Mouse (Mus musculus) testis, postnatal 14 days (tissue): Measurements from ENCODE around the gene Tsen2.
A peak's percentile ranks its signal among the peaks of the same experiment; 100 is the strongest.

Experiments
- DNase-seq: peaks from one replicate; pipeline ENCODE4 v3.0.0; 2021; ENCODE audit warnings: low spot score

Tsen2 gene

GRCm38 (mm10) chr6:115601715-115602523 lies 57.5 kb downstream of the Tsen2 start, which contains the start of gene Mkrn2:
Mkrn2 (plus strand) TSS chr6:115601902.
- DNase-seq = peak; percentile 89

GRCm38 (mm10) chr6:115606461-115606860 lies 62.0 kb downstream of the Tsen2 start:
- no peak for DNase-seq

GRCm38 (mm10) chr6:115607429-115607828 lies 63.0 kb downstream of the Tsen2 start:
- DNase-seq = no peak

GRCm38 (mm10) chr6:115609121-115609520 lies 64.7 kb downstream of the Tsen2 start:
- no peak for DNase-seq

DNA sequence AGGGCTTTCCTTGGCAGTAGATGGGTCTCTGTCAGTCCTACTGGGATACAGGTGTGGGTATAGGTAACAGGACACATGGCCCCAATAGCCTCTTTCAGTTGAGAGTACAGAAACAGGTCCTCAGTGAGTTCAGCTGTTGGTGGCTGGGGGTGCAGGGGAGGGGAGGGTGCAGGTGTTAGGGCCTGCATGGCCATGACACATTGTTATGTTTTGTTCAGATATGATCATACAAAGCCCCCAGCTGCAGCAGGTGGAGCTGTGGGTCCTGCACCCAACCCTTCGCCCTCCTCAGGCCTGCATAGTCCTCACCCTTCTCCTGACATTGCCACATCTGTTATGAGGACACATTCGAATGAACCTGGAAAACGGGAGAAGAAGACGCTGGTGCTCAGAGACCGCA lies 65.8 kb downstream of the Tsen2 start:
- no peak for DNase-seq

DNA sequence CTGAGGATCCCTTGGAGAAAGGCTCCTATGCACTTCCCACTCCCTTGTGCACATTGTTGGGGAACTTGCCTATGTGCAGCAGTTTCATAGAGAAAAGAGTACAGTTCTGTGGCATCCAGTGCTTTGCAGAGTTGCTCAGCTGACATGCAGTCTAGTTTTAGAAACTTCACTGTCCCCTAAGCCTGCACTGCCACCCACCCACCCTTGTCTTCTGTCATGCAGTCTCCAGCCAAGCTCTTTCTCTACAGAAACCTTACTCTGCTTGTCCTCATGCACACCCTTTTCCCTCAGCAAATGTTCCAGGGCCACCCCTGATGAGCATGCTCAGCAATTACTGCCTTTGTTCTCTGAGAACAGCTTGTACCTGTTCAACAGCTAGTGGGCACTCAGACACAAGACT lies 69.3 kb downstream of the Tsen2 start:
- DNase-seq = no peak

DNA sequence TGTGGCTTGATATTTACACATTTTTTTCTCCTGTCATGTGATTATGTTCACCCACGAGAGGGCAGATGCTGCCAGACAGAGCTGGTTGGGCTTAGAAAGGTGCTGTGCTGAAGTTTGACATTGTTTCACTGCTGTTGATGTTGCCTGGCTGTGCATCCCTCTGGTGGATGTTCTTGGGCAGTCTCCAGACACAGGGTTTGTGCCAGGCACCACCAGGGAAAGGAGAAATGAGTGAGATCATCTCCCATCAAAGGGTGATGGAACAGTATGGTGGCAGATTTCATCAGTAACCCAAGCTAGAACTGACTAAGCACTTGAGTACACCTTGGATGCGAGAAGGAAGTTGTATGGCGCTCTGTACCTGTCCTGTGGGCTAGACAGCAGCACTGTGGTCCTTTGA lies 71.5 kb downstream of the Tsen2 start:
- no peak for DNase-seq

- no peak for DNase-seq
These were observed 75.4 kb downstream of the Tsen2 start for GRCm38 (mm10) chr6:115619818-115620217.

DNA sequence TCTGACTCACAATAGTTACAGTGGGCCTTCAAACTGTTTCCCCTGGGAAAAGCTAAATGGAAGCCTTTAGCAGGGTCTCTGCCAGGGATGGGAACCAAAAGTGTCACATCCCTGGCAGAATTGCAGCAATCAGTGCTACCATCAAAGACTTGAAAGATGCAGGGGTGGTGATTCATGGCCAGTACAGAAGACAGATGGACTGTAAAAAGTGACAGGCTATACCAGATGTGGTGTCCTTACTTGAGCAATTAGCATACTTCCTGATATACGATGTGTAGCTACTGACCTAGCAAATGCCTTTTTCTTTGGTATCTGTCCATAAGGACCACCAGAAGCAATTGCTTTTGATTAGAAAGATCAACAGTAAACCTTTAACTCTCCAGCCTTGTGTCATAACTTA lies 76.5 kb downstream of the Tsen2 start:
- DNase-seq = no peak

- DNase-seq = no peak
These were observed 81.7 kb downstream of the Tsen2 start for GRCm38 (mm10) chr6:115626121-115626520.
